Mouse (Mus musculus) liver, postnatal 0 days (tissue): Measurements from ENCODE around the gene Vps37b.

Experiments
- CTCF ChIP-seq: sonication (generic); IDR thresholded peaks from 2 replicates; pipeline ENCODE4 v1.5.1; 2016; ENCODE audit warnings: antibody characterized with exemption, low read depth
- EP300 ChIP-seq: IDR thresholded peaks from 2 replicates; pipeline ENCODE4 v1.6.1; 2016; ENCODE audit warnings: antibody characterized with exemption, low read depth, mild to moderate bottlenecking

DNA sequence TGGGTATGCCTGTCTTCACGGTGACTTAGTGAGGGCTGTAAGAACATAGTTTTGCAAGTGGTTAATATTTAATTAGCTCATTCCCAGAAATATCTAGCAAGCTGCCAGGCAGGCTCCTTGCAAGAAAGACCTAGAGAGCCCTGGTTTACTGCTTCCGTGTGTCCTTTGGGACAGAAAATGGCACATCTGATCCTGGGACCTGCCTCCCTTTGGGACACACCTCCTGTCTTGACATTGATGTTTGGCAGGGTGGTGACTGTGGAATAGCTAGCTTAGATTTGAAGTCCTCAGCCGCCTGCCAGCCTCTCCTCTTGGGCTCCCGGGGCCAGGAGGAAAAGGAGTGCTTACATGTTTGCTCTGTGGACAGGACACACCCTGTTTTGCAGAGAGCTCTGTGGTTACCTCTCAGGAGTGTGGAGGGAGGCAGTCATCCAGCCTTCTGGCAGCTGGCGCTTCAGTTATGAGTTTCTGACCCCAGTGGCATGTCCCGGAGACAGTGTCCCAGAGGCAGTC lies 56.3 kb downstream of the Vps37b start:
- TF ChIP-seq CTCF (no peak), EP300 (no peak)
